Comparison of ENCODE assay signal across 9 mouse cellular contexts in genomic region chr8:116143687-116144573, GRCm38 (mm10).
DNase-seq lines count a peak whose midpoint lies in the region; ATAC-seq and TF ChIP-seq lines count a peak whose summit lies in the region.
"Had no signal": no experiment of that assay in that cellular context is flagged by ENCODE, and none has a peak within 500 bp of the region (broad histone marks: within the 10 kb centered on the region; RNA-seq: fewer than 3 reads in every experiment).

No protein-coding gene starts in this region.

- no peak for TF ChIP-seq POLR2A in embryonic fibroblast, embryonic 13.5 days (IDR thresholded peaks at IDR 0.05; ENCODE audit: low read depth, low read length)

- DNase-seq in adrenal gland, postnatal 36 days = peak; percentile 79 to 80
- DNase-seq in heart, postnatal 4 days = peak; percentile 63
- DNase-seq in layer of hippocampus, adult 2 months (ENCODE audit: low spot score in 2 of 2) = peak; percentile 53 to 57
- peak; percentile 74 for DNase-seq in lung, postnatal 10 days
- DNase-seq in right cerebral cortex, postnatal 36 days (ENCODE audit: low spot score in 2 of 2) = peak; percentile 22 to 40
- DNase-seq in MN1 (ENCODE audit: low spot score) = no peak

- H3K4me1 ChIP-seq in embryonic fibroblast, embryonic 13.5 days (ENCODE audit: control insufficient read depth, insufficient read depth, low read length) = no peaks in the 10 kb centered on the region
- H3K4me1 ChIP-seq: neural tube, embryonic 12.5 days had no signal

- H3K4me3 ChIP-seq in embryonic fibroblast, embryonic 13.5 days (ENCODE audit: insufficient read depth, low read length) = no peak overlapping the region
- H3K4me3 ChIP-seq in layer of hippocampus, adult 2 months = no peak overlapping the region
- H3K4me3 ChIP-seq: neural tube, embryonic 12.5 days had no signal

- no peak overlapping the region for H3K27ac ChIP-seq in embryonic fibroblast, embryonic 13.5 days (ENCODE audit: insufficient read depth, low read length)
- H3K27ac ChIP-seq in layer of hippocampus, adult 2 months = no peak overlapping the region
- H3K27ac ChIP-seq: neural tube, embryonic 12.5 days had no signal

- peak; percentile 68; the same call in 1 of the 2 replicates for TF ChIP-seq CTCF in embryonic fibroblast, embryonic 13.5 days (IDR thresholded peaks at IDR 0.05; ENCODE audit: borderline replicate concordance, insufficient read depth, low read length)
- TF ChIP-seq CTCF in layer of hippocampus, adult 2 months (conservative IDR thresholded peaks at IDR 0.05) = peak; percentile 86

- ATAC-seq in CD4-positive, CD25-positive, alpha-beta regulatory T cell, adult 4 months = peak; percentile 79
